Mouse (Mus musculus): ENCODE results near the gene Gan.

DNA sequence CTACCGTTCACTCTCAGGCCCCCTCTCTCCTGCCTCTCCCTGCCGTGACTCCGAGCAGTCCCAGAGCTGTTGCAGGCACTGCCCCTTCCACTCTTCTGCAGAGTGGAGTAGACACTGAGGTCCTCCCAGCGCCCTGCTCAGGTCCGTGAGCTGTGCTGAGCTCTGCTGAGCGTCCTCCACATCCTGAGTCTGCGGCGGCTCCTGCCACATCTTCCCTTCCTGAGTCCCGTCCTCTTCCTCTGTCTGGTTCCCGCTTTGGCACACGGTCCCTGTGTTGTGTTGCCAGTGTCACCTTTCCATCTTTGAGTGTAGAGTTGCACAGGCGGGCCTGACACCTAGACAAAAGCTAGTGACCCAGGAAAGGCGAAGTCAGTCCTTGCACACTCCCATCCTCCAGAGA is 42.4 kb downstream of the Gan start:
- no peak for TF ChIP-seq POLR2A (IDR thresholded peaks at IDR 0.05; ENCODE audit: insufficient read depth, low read depth, low read length)
- TF ChIP-seq CTCF (IDR thresholded peaks at IDR 0.05; ENCODE audit: insufficient read depth, low read depth, low read length), result no peak

Measured in olfactory bulb, adult 2 months (tissue).